Mouse (Mus musculus) heart, embryonic 16.5 days (tissue): ENCODE measurements at regions not wholly inside any gene's neighbourhood (a gene's known extent, or its start where the extent isn't known, plus 50 kb on each side); places are given as distances from the start of the nearest gene placed in this dataset.

ENCODE experiments used
- ATAC-seq: fragments of 200-750 bp; cut with Nextera tagmentation; replicated peaks from 2 replicates; pipeline ENCODE4 v1.8.0; 2017; ENCODE audit warnings: moderate number of reproducible peaks; ENCODE audit not compliant: insufficient read depth, low FRiP score; ENCODE audit errors: extremely low read depth
- H3K27ac ChIP-seq: fragments of 300-500 bp; sonication (generic); 2 replicates; pipeline ENCODE4 v1.5.1; 2014; ENCODE audit warnings: mild to moderate bottlenecking, low read length, control low read depth, moderate library complexity
- H3K27me3 ChIP-seq: fragments of 300-500 bp; sonication (generic); 2 replicates; pipeline ENCODE4 v1.6.1; 2014; ENCODE audit warnings: low read length, mixed read lengths; ENCODE audit not compliant: control insufficient read depth, insufficient read depth
- H3K36me3 ChIP-seq: fragments of 300-500 bp; sonication (generic); 2 replicates; pipeline ENCODE4 v1.6.1; 2014; ENCODE audit not compliant: control insufficient read depth, insufficient read depth
- H3K4me1 ChIP-seq: fragments of 300-500 bp; sonication (generic); 2 replicates; pipeline ENCODE4 v1.6.1; 2014; ENCODE audit warnings: low read length, mixed read lengths; ENCODE audit not compliant: control insufficient read depth, insufficient read depth
- H3K4me2 ChIP-seq: fragments of 300-500 bp; sonication (generic); 2 replicates; pipeline ENCODE4 v1.6.1; 2014; ENCODE audit warnings: low read depth, mild to moderate bottlenecking, control low read depth, low read length
- H3K4me3 ChIP-seq: fragments of 300-500 bp; sonication (generic); 2 replicates; pipeline ENCODE4 v1.5.1; 2014; ENCODE audit warnings: mild to moderate bottlenecking, control low read depth, low read length
- H3K9ac ChIP-seq: fragments of 300-500 bp; sonication (generic); 2 replicates; pipeline ENCODE4 v1.6.1; 2014; ENCODE audit warnings: low read length, control low read depth
- H3K9me3 ChIP-seq: fragments of 300-500 bp; sonication (generic); replicated peaks from 2 replicates; pipeline ENCODE4 v1.6.1; 2016; ENCODE audit warnings: low read length; ENCODE audit not compliant: control insufficient read depth
- WGBS: fragments of 180-500 bp; shearing (Covaris S2); extraction: QIAGEN DNeasy Blood & Tissue Kit; methylation state at CpG from one replicate; pipeline ENCODE4 v1.1.7; 2014; 5-methylcytosine and 5-hydroxymethylcytosine counted together

DNA sequence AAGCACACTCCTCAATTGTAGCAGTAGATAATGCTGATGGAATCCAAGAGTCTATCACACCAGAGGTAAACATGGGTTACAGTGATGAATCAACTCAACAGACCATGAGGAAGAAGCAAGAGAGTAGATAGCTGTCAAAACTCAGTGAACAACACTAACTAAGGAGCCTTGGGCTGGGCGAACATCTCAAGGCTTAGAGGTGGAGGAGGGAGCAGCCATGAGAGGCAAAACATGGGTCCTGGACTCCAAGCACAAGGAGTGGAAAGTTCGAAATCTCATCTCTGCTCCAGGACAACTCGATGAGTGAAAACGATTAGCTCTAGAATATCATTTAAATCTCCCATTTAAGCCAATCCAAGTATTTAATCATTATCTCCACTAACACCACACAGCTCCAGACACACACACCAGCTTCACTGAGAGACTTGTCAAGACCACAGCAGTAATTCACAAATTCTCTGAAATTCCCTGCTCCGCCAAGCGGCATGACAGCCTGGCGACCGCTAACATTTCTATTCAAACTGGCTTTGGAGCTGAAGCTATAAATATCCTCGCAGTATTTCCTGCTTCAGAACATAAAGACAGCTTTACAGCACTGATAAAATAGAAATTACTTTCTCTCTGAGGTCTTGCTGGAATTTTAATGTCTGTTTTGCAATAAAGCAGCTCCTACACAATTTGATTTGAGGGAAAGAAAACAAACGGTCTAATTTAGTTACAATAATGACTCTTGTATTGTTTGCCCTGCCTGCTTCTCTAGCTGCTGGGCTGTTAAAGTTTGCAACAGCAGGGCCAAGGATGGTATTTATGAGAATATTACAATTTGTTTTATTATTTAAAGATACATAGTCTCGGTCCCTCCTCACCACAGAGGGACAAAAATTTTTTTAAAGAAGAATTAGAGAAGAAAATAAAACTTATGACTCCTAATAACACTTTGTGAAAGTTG lies 469.3 kb upstream of the Plxna2 start:
- 34% methylated on average over 11 of the region's 11 CpGs for WGBS
- H3K4me1 ChIP-seq: peaks cover 9% of the 10 kb centered on the region
- no peaks in the 10 kb centered on the region for H3K9me3 ChIP-seq
- H3K27me3 ChIP-seq: no peaks in the 10 kb centered on the region
- H3K4me2 ChIP-seq: peak overlapping the region; percentile 49
- no peak overlapping the region for H3K4me3 ChIP-seq
- H3K36me3 ChIP-seq: no peaks in the 10 kb centered on the region
- no peak overlapping the region for H3K27ac ChIP-seq
- peak overlapping the region; percentile 25; the same call in 1 of the 2 replicates for H3K9ac ChIP-seq
- no peak for ATAC-seq

GRCm38 (mm10) chr1:194117631-194118360 lies 500.2 kb upstream of the Plxna2 start:
- no peaks in the 10 kb centered on the region for H3K4me1 ChIP-seq
- H3K4me2 ChIP-seq: no peak overlapping the region
- H3K9ac ChIP-seq: no peak overlapping the region
- 73% methylated on average over 4 of the region's 4 CpGs for WGBS
- no peaks in the 10 kb centered on the region for H3K27me3 ChIP-seq
- no peak overlapping the region for H3K4me3 ChIP-seq
- no peak overlapping the region for H3K27ac ChIP-seq
- no peaks in the 10 kb centered on the region for H3K36me3 ChIP-seq
- no peaks in the 10 kb centered on the region for H3K9me3 ChIP-seq
- ATAC-seq: no peak

GRCm38 (mm10) chr1:194114399-194114798 lies 503.6 kb upstream of the Plxna2 start:
- Histone ChIP-seq H3K27ac (no peak overlapping the region), H3K36me3 (no peaks in the 10 kb centered on the region), H3K27me3 (no peaks in the 10 kb centered on the region), H3K4me1 (no peaks in the 10 kb centered on the region), H3K4me3 (no peak overlapping the region), H3K9ac (no peak overlapping the region), H3K4me2 (no peak overlapping the region), H3K9me3 (no peaks in the 10 kb centered on the region)
- 59% methylated on average over 1 of the region's 1 CpGs for WGBS
- ATAC-seq: no peak

DNA sequence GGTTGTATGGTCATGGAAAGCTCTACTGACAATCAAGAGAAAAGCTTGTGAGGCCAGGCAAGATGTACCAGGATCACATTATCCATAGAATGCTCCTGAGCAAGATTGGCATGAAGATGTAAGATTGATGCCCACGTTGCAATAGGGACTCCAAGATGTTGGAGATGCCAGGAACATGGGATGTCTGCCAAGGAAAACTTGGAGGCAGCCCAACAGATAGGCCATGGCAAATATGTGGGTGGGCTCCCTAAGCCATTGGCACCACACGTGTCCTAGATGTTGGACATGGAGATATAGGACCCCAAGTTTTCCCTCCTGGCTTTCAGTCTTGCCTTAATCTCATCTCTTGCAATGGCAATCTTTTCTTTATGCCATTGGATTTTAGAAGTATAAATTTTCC lies 506.1 kb upstream of the Plxna2 start:
- Histone ChIP-seq H3K36me3 (no peaks in the 10 kb centered on the region), H3K4me2 (no peak overlapping the region), H3K4me1 (no peaks in the 10 kb centered on the region), H3K9ac (no peak overlapping the region), H3K27me3 (no peaks in the 10 kb centered on the region), H3K9me3 (no peaks in the 10 kb centered on the region), H3K4me3 (no peak overlapping the region), H3K27ac (no peak overlapping the region)
- WGBS: 53% methylated on average over 2 of the region's 2 CpGs
- ATAC-seq: no peak

GRCm38 (mm10) chr1:194109172-194110071 lies 508.6 kb upstream of the Plxna2 start:
- no peaks in the 10 kb centered on the region for H3K36me3 ChIP-seq
- no peaks in the 10 kb centered on the region for H3K9me3 ChIP-seq
- H3K4me3 ChIP-seq: no peak overlapping the region
- no peak overlapping the region for H3K27ac ChIP-seq
- H3K4me2 ChIP-seq: no peak overlapping the region
- 57% methylated on average over 5 of the region's 5 CpGs for WGBS
- ATAC-seq: no peak
- no peaks in the 10 kb centered on the region for H3K4me1 ChIP-seq
- no peak overlapping the region for H3K9ac ChIP-seq
- H3K27me3 ChIP-seq: no peaks in the 10 kb centered on the region

DNA sequence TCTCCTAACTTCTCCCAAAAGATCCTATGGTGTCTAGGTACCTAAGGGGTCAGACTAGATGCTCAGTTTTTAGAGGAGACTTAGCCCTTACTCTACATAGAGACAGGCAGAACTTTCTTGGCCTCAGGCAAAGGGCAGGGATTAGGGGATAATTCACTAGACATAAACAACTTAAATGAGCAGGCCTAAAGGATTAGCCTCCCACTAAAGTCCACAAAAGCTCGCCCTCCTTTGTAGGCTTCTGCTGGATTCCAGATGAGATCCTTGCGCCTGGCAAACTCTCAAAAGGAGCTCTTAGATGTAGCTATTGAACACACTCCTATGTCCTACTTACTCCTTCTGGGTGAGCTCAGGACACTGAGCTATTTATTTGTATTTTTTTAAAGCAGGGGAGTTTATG lies 509.9 kb upstream of the Plxna2 start:
- no peak for ATAC-seq
- Histone ChIP-seq H3K4me3 (no peak overlapping the region), H3K4me1 (no peaks in the 10 kb centered on the region), H3K27ac (no peak overlapping the region), H3K9me3 (no peaks in the 10 kb centered on the region), H3K27me3 (no peaks in the 10 kb centered on the region), H3K36me3 (no peaks in the 10 kb centered on the region), H3K9ac (no peak overlapping the region), H3K4me2 (no peak overlapping the region)
- WGBS: 67% methylated on average over 2 of the region's 2 CpGs

DNA sequence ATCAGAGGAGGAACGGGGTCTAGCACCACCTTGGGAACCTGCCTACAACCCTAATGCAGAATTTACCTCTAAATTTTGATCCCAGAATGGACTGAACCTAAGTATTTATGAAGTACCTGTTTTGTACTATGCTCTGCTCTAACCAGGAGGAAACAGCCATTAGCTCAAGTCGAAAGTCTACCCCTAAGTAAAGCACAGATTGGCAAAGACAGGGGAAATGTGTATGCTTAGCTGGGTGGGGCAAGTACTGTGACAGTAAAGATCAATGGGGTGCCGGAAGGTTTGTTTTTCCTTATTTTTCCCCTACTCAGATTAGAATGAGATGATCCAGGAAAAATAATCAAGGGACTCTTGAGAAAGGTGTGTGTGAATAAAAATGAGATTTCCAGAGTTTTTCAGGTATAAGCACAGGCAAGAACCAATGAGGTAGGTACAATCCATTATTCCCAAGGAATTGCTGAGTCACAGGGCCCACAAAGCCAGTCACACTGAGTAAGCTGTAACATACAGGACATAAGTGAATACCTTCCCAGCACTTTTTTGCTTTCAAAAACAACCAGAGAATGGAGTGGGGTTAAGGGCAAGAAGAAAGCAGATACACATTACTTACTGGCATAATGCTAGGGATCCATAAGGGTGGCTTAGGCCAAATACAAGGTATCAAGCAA lies 510.6 kb upstream of the Plxna2 start:
- Histone ChIP-seq H3K4me1 (no peaks in the 10 kb centered on the region), H3K36me3 (no peaks in the 10 kb centered on the region), H3K9me3 (no peaks in the 10 kb centered on the region), H3K4me2 (no peak overlapping the region), H3K4me3 (no peak overlapping the region), H3K27ac (no peak overlapping the region), H3K27me3 (no peaks in the 10 kb centered on the region), H3K9ac (no peak overlapping the region)
- 79% methylated on average over 3 of the region's 3 CpGs for WGBS
- ATAC-seq: no peak

DNA sequence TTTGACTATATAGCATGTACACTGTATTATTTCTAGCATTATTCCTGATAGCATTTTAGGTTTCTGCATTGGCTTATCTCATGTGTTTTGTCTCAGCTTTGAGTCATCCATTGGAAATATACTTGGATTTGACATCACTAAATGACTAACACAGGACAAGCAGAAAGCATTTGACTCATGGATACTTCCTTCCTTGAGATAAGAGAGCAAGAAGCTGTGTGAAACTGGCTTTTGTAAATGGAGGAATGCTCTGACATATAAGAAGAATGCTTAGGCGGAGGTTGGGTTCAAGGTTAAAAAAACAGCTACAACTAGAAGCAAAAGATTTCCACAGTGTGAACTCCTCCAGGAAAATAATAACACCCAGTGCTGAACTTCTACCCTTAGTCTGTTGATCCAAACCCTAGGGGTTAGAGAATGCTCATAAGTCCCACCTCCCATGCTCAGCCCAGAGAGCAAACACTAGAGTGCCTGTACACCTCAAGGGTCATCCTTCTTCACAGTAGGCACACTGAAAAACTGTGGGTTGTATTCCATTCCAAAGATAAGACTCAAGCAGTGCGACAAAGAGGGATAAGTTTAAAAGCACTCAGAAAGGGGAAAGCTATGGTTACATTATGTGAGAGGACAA lies 528.0 kb upstream of the Plxna2 start:
- WGBS: 44% methylated on average over 2 of the region's 2 CpGs
- ATAC-seq: peak; percentile 75
- H3K27ac ChIP-seq: peak overlapping the region; percentile 17; the same call in 1 of the 2 replicates

More for the DNA sequence above, 528.0 kb upstream of the Plxna2 start:
- H3K27me3 ChIP-seq: no peaks in the 10 kb centered on the region
- H3K9me3 ChIP-seq: no peaks in the 10 kb centered on the region
- H3K4me3 ChIP-seq: no peak overlapping the region
- H3K4me1 ChIP-seq: no peaks in the 10 kb centered on the region
- no peaks in the 10 kb centered on the region for H3K36me3 ChIP-seq
- no peak overlapping the region for H3K9ac ChIP-seq
- no peak overlapping the region for H3K4me2 ChIP-seq
